Mouse (Mus musculus) lung, embryonic 14.5 days (tissue): ENCODE measurements around the gene Sergef. TPM values are rescaled to one million over a fixed set of nuclear protein-coding genes. Genes with fewer than 3 reads are reported as not detected.

Experiments used
- ATAC-seq: fragments of 200-750 bp; cut with Nextera tagmentation; 2 replicates; pipeline ENCODE4 v1.8.0; 2017; ENCODE audit warnings: mild to moderate bottlenecking, moderate TSS enrichment, moderate library complexity; ENCODE audit not compliant: insufficient read depth
- DNase-seq: peaks from one replicate; pipeline ENCODE4 v3.0.0-alpha.2; 2015
- H3K27ac ChIP-seq: fragments of 300-500 bp; sonication (generic); 2 replicates; pipeline ENCODE4 v1.5.1; 2014; ENCODE audit warnings: low read depth, mild to moderate bottlenecking, moderate library complexity
- H3K27me3 ChIP-seq: fragments of 300-500 bp; sonication (generic); 2 replicates; pipeline ENCODE4 v1.6.1; 2014; ENCODE audit warnings: low read length, control low read depth; ENCODE audit not compliant: insufficient read depth
- H3K36me3 ChIP-seq: fragments of 300-500 bp; sonication (generic); 2 replicates; pipeline ENCODE4 v1.6.1; 2014; ENCODE audit warnings: control low read depth; ENCODE audit not compliant: insufficient read depth
- H3K4me1 ChIP-seq: fragments of 300-500 bp; sonication (generic); 2 replicates; pipeline ENCODE4 v1.6.1; 2014; ENCODE audit warnings: antibody characterized with exemption, control low read depth; ENCODE audit not compliant: insufficient read depth
- H3K4me2 ChIP-seq: fragments of 300-500 bp; sonication (generic); 2 replicates; pipeline ENCODE4 v1.6.1; 2014; ENCODE audit warnings: mild to moderate bottlenecking
- H3K4me3 ChIP-seq: fragments of 300-500 bp; sonication (generic); 2 replicates; pipeline ENCODE4 v1.5.1; 2014; ENCODE audit warnings: low read depth, low read length
- H3K9ac ChIP-seq: fragments of 300-500 bp; sonication (generic); 2 replicates; pipeline ENCODE4 v1.6.1; 2014
- H3K9me3 ChIP-seq: fragments of 300-500 bp; sonication (generic); 2 replicates; pipeline ENCODE4 v1.6.1; 2016; ENCODE audit warnings: low read depth, low read length, control low read depth
- CTCF ChIP-seq: IDR thresholded peaks from 2 replicates; pipeline ENCODE4 v1.5.1; 2016; ENCODE audit warnings: antibody characterized with exemption, low read depth
- WGBS: fragments of 180-500 bp; shearing (Covaris S2); extraction: QIAGEN DNeasy Blood & Tissue Kit; methylation state at CpG from one replicate; pipeline ENCODE4 v1.1.7; 2014; 5-methylcytosine and 5-hydroxymethylcytosine counted together
- polyA plus RNA-seq: library from polyadenylated mRNA; unstranded; fragments of >200 nt; fragmentation: Nextera tagmentation; extraction: Ambion mirVana; gene quantifications from 2 replicates; pipeline ENCODE4 v1.2.1, GENCODE M21; 2014

The Sergef gene
- polyA plus RNA-seq, 1 experiment from 2014 or later, result 12.7 TPM

- 77% methylated on average over 15 of the region's 15 CpGs for WGBS
- Histone ChIP-seq H3K9me3 (no peaks in the 10 kb centered on the region), H3K4me2 (no peak overlapping the region), H3K27me3 (peaks cover 11% of the 10 kb centered on the region), H3K36me3 (no peaks in the 10 kb centered on the region), H3K27ac (no peak overlapping the region), H3K4me3 (no peak overlapping the region), H3K9ac (no peak overlapping the region), H3K4me1 (no peaks in the 10 kb centered on the region)
- DNase-seq, result no peak
- no peak for TF ChIP-seq CTCF
- ATAC-seq, result no peak
Observed at GRCm38 (mm10) chr7:46403616-46404485, 235.8 kb downstream of the Sergef start.

- H3K27me3 ChIP-seq, result peaks cover 34% of the 10 kb centered on the region
- TF ChIP-seq CTCF, result no peak
- 65% methylated on average over 3 of the region's 3 CpGs for WGBS
Observed at GRCm38 (mm10) chr7:46401371-46402180, 238.0 kb downstream of the Sergef start.

GRCm38 (mm10) chr7:46400346-46400745 lies 239.3 kb downstream of the Sergef start:
- Histone ChIP-seq H3K4me1 (peaks cover 6% of the 10 kb centered on the region; the same call in 1 of the 2 replicates), H3K4me2 (no peak overlapping the region), H3K36me3 (no peaks in the 10 kb centered on the region), H3K9ac (no peak overlapping the region), H3K27ac (no peak overlapping the region), H3K9me3 (no peaks in the 10 kb centered on the region), H3K27me3 (peaks cover 46% of the 10 kb centered on the region), H3K4me3 (no peak overlapping the region)
- no peak for ATAC-seq
- TF ChIP-seq CTCF, result no peak
- DNase-seq, result no peak
- 35% methylated on average over 8 of the region's 8 CpGs for WGBS

More at GRCm38 (mm10) chr7:46401371-46402180, 238.0 kb downstream of the Sergef start:
- H3K9me3 ChIP-seq, result no peaks in the 10 kb centered on the region
- no peak overlapping the region for H3K4me2 ChIP-seq
- no peak overlapping the region for H3K4me3 ChIP-seq
- no peaks in the 10 kb centered on the region for H3K4me1 ChIP-seq
- no peak overlapping the region for H3K27ac ChIP-seq
- no peaks in the 10 kb centered on the region for H3K36me3 ChIP-seq
- DNase-seq (no peak), ATAC-seq (no peak)
- no peak overlapping the region for H3K9ac ChIP-seq

- no peaks in the 10 kb centered on the region for H3K9me3 ChIP-seq
- DNase-seq, result no peak
- no peak for ATAC-seq
- no peak overlapping the region for H3K27ac ChIP-seq
- no peaks in the 10 kb centered on the region for H3K36me3 ChIP-seq
- no peak overlapping the region for H3K4me2 ChIP-seq
- no peak for TF ChIP-seq CTCF
- peaks cover 53% of the 10 kb centered on the region for H3K27me3 ChIP-seq
- no peak overlapping the region for H3K4me3 ChIP-seq
- WGBS, result 65% methylated on average over 1 of the region's 1 CpGs
- H3K4me1 ChIP-seq, result peaks cover 6% of the 10 kb centered on the region; the same call in 1 of the 2 replicates
- no peak overlapping the region for H3K9ac ChIP-seq
Observed at GRCm38 (mm10) chr7:46399676-46400075, 239.9 kb downstream of the Sergef start.

- Histone ChIP-seq H3K36me3 (no peaks in the 10 kb centered on the region), H3K9me3 (no peaks in the 10 kb centered on the region), H3K4me3 (no peak overlapping the region), H3K4me2 (no peak overlapping the region), H3K27me3 (peaks cover 61% of the 10 kb centered on the region), H3K9ac (no peak overlapping the region), H3K27ac (no peak overlapping the region), H3K4me1 (peaks cover 6% of the 10 kb centered on the region; the same call in 1 of the 2 replicates)
- WGBS, result 52% methylated on average over 4 of the region's 4 CpGs
- no peak for TF ChIP-seq CTCF
- no peak for DNase-seq
- no peak for ATAC-seq
Observed at GRCm38 (mm10) chr7:46398612-46399011, 241.0 kb downstream of the Sergef start.

GRCm38 (mm10) chr7:46397732-46398333 lies 241.8 kb downstream of the Sergef start:
- Histone ChIP-seq H3K4me3 (no peak overlapping the region; the same call in 1 of the 2 replicates), H3K27ac (no peak overlapping the region), H3K9me3 (no peaks in the 10 kb centered on the region), H3K9ac (no peak overlapping the region), H3K4me2 (no peak overlapping the region; the same call in 1 of the 2 replicates), H3K27me3 (peaks cover 61% of the 10 kb centered on the region), H3K36me3 (no peaks in the 10 kb centered on the region), H3K4me1 (peaks cover 6% of the 10 kb centered on the region; the same call in 1 of the 2 replicates)
- DNase-seq, result no peak
- WGBS, result 10% methylated on average over 70 of the region's 70 CpGs
- no peak for ATAC-seq
- TF ChIP-seq CTCF, result no peak
